Mouse (Mus musculus): ENCODE measurements around the gene Pbx1.

- TF ChIP-seq POLR2A (IDR thresholded peaks at IDR 0.05; ENCODE audit: insufficient read depth, low read depth, low read length), result no peak
- no peak for TF ChIP-seq CTCF (IDR thresholded peaks at IDR 0.05; ENCODE audit: insufficient read depth, low read depth, low read length)
These were observed 23.1 kb upstream of the Pbx1 start for GRCm38 (mm10) chr1:168455178-168455577.
